Mouse (Mus musculus) layer of hippocampus, adult 9-10 months (tissue): Measurements from ENCODE around the gene Ruvbl2.

Source experiments
- DNase-seq: peaks from one replicate; pipeline ENCODE4 v3.0.0; 2022; ENCODE audit warnings: low spot score

The Ruvbl2 gene

DNA sequence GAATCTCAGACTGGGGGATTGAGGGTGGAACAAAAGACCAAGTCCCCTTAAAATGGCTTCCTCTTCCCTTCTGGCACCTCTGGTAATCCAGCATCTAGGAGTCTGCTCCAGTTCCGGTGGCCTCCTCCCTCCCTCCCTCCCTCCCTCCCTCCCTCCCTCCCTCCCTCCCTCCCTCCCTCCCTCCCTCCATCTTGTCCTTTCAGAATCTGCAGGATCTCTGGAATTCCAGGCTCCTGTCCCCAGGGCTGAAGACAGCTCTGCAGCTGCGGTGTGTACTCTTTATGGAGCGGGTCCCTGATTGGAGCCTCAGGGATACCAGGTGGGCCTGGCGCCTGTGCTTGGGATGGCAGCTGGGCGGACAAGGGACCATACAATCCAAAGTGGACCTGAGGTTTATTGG, 23.4 kb upstream of the Ruvbl2 start:
- DNase-seq, result no peak

DNA sequence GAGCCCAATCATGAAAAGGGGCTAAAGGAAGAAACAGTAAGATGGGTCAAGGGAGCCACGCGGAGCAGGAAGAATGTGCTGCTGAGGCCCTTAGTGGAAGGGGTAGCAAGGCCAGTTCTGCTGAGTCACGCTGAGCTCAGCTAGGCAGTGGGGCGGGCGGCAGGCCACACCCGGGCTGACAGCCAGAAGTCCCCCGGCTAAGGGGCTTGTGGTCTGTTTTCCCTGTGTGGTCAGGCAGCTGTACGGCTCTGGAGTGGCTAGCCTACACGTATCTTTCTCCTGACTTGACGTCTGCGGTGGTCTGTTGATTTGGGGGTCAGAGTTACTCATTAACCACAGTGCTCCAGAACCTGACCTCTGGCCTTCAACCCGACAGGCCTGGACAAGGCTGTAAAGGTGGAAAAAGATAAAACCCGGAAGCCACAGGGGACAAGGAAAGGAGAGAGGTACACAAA, 23.0 kb upstream of the Ruvbl2 start:
- no peak for DNase-seq

DNA sequence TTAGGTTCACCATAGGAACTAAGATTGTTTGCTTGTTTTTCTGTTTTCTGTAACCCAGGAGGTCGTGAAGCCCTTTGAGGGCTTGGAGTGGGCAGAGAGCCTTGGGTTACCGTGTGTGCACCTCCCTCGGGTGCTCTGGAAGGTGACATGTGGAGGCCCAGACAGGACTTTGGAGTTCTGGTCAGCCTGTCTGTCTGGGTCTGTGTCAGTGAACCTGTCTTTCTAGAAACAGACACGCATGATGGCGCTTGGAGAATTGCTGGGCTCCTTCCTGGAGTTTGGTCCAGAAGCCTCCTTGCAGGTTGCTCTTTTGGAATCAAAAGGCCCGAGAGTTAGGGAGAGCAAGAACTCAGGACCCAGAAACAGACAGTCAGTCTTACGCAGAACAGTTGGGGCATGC, 22.5 kb upstream of the Ruvbl2 start:
- DNase-seq, result no peak

DNA sequence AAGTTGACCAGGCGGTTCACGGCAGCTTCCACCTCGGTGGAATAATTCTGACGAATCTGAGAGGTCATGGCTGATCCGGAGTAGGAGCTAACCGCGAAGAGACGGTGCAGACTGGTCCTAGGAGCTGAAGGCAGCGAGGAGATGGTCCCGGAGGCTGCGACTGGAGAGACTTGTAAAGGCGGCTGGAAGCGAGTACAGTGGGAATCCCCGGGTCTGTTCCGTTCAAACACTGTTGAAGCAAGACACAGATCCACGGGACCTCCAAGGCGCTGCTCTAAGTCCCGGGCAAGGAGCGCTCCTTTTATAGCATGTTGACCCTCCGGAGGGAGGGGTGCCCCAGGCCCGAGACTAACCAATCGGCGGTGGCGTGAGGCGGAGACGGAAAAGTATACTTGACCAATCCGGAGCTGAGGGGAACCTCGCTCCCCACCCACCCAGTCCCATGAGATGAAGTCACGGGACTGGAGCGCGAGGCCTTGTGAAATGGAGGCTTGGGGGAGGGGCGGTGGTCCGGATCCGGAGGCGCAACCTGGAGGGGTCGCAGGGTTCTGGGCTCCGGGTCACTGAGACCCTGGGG, 21.8 kb upstream of the Ruvbl2 start, which contains the start of gene Ftl1:
TSS of gene Ftl1 (minus strand) at position 321 of the 577 bp plus-strand sequence.
- peak; percentile 95 for DNase-seq

DNA sequence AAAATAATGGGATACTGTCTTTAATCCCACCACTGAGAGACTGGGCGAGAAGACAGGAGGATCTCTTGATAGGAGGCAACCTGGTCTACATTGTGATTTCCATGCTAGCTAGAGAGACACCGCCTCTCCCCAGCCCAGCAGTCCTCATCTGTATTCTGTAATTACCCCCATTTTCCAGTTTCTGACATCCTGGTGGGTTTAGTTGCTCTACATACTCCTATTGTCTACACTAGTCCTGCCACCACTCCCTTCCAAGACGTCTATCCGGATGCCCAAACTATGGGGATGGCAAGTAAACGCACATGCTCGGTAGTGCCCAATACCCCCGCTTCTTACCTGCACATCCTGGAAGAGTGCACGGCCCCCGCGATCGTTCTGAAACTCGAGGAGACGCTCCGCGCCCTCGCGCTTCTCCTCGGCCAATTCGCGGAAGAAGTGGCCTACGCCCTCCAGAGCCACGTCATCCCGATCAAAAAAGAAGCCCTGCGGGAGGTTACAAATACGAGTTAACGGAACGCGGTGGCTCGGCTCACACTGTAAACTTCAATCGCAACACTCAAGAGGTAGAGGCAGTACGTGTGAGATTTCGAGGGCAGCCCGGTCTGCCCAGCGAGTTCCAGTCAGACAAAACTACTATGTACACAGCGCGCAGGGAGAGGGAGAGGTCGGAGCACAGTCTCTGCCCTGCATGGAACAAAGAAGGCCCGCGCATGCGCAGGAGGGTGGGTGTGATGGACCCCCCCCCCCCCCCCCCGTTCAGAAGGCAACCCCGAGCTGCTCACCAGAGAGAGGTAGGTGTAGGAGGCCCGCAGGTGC, 21.1 kb upstream of the Ruvbl2 start:
- DNase-seq, result no peak

DNA sequence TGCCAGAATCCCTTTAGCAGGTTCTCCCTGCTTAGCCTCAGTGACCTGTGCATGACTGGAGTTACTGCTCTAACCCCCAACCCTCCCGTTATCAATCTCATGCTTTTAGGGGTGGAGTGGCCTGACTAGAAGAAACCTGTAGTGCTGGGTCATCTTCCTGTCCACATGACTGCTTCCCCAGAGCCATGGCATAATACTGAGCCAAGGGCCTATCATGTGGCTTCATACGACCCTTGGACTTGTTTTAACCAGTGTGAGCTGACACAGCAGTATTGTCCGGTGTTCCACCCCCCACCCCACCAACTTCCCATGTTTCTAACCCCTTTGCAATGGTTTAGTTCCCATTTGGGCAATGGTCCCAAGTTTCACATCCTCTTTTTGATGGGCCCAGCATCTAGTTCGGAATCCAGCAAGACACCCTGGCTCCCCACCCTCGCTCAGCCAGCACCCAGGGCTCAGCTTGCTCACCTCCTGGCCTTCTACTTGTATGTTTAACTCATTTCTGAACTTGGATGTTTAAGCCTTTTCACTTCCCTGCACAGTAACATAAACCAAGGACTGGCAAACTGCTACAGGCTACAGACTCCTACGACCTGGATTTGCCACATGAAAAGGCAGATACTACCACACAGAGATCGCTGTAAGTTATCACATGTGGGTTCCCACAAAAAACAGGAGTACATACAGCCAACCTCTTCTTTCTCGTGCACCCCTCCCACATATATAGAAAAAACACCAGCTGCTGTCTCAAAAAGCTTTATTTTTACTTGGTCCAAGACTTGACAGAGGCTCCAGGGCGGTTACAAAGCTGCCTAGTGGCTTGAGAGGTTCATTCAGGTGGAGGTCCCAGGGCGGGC, 19.5 kb upstream of the Ruvbl2 start:
- no peak for DNase-seq

DNA sequence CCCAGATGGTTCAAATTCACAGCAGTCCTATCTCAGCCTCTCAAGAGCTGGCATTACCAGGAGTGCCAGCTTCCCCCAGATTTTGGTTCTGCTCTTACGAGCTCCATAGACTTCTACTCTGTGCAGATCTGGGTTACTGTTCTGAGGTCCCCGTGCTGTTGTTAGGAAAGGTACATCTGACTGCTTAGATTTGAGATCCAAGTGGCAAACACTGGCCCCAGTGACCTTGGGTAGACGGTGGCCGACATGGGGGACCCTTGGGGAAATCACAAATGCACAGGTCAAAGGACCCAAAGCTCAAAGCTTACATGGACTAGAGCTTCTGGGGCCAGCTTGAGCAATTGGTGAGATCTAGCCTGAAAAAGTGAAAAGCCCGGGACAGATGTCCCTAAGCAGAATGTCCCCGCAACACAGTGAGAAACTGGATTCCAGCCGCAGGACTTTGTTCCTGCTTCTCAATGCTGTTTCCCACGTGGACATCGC, 18.9 kb upstream of the Ruvbl2 start:
- DNase-seq, result no peak

DNA sequence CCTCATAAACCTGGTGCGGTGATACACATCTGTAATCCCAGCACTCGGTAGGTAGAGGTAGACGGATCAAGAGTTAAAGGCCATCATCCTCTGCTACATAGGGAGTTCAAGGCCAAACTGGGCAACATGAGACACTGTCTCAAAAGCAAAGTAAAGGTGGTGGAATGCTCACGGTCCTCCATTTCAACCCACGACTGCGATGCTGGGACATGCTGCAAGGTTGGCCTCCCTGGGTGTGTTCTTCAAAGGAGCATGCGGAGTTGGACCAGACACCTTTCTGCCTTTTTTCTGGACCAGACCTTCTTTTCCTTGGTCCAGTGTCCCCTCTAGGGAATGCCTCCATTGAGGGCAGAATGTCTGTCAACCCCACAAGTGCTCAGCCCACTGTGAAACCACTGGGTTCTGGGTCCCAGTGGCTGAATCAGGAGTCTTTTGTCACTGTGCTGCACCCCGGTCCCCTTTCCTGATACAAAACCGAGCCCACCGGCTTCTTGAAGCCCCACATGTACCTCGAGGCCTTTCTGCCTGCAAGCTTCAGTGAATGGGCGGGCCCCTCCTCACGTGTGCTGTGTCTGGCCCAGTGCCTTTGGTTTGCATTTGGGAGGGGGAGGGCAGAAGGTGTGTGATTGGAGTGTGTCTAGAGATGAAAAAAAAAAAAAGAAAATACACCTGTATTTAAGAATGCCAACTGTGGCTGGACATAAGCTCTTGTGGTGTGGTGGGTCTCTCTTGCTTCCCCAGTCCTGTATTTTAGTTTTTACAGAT, 18.2 kb upstream of the Ruvbl2 start:
- no peak for DNase-seq

DNA sequence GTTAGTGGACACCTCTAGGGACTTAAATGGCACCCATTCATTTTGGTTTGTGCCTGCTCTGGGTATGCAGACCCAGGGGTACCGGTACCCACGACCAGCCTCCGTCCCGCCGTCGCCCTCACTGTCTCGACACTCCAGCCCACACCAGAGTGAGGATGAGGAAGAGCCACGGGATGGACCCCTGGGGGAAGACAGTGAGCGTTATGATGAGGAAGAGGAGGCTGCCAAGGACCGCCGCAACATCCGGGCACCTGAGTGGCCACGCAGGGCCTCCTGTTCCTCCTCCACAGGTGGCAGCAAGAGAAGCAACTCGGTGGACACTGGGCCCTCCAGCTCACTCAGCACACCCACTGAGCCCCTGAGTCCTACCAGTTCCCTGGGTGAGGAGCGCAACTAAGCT, 17.1 kb upstream of the Ruvbl2 start:
- no peak for DNase-seq

DNA sequence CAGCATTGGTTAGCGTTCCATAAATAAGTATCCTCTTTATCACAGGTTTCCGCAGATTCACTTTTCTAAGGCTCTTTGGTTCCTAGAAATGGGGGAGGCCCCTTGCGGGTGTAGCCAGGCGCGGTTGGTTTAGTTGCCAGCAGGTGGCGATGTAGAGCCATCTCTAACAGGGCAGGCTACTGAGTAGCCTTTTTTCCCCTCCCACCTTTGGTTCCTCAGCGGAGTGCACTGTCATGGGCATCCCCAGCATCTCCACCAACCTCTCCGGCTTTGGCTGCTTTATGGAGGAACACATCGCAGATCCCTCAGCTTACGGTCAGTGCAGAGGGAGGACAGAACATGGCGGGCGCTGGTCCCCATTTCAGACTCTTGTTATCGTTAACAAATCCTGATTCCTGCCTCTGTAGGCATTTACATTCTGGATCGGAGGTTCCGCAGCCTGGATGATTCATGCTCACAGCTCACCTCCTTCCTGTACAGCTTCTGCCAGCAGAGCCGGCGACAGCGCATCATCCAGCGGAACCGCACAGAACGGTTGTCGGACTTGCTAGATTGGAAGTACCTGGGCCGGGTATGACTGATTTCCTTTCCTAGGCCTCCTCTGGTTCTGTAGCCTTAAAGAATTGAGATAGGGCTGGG, 13.6 kb upstream of the Ruvbl2 start:
- DNase-seq, result peak; percentile 86

DNA sequence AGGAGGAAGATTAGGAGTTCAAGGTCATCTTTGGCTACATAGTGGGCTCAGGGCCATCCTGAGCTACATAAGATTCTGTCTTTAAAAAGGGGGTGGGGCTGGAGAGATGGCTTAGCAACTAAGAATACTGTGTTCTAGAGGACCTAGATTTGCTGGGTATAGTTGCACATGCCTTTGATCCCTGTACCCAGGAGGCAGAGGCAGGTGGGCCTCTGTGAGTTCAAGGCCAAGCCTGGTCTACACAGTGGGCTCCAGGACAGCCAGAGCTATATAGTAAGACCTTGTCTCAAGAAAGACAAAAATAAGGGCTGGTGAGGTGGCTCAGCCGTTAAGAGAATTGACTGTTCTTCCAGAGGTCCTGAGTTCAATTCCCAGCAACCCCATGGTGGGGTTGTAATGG, 12.1 kb upstream of the Ruvbl2 start:
- no peak for DNase-seq

DNA sequence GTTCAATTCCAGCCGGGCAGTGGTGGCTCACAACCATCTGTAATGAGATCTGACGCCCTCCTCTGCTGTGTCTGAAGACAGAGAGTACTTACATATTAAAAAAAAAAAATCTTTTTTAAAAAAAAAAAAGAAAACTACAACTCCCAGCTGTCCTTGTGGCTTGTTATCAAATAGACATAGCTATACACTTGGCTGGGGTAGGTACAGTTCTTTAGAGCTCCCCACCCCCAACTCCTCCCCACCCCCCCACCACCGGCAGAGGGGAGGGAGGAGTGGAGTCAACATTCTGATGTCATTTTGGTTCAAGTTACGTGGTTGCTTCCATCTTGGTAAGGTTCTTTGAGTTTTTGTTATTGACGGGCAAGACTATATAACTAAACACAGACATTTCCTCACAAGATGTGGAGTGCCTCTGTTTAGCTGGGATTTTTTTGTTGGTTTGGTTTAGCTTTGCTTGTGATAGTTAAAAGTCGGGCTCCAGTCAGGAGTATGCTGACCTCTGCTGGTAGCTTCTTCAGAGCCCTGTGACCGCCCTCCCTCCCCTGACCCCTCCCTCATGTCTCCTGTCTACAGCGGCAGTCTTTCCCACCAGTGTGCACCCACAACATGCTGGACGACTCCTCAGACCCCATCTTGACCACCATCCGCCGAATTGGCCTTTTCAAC, 9.6 kb upstream of the Ruvbl2 start:
- no peak for DNase-seq

DNA sequence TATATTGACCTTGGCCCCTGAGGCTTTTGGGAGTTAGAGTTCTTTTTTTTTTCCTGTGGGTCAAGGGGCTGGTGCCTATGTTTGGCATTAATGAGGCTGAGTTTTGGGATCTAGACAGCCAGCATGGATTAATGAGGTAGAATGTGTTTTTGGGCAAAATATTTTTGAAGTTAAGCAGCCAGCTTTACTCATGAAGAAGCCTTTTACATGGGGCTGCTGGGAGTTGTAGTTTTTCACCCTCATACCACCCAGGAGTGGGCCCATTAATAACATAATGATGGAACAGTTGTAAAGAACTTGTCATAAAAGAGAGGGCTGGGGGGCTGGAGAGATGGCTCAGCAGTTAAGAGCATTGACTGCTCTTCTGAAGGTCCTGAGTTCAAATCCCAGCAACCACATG, 8.7 kb upstream of the Ruvbl2 start:
- DNase-seq, result no peak

DNA sequence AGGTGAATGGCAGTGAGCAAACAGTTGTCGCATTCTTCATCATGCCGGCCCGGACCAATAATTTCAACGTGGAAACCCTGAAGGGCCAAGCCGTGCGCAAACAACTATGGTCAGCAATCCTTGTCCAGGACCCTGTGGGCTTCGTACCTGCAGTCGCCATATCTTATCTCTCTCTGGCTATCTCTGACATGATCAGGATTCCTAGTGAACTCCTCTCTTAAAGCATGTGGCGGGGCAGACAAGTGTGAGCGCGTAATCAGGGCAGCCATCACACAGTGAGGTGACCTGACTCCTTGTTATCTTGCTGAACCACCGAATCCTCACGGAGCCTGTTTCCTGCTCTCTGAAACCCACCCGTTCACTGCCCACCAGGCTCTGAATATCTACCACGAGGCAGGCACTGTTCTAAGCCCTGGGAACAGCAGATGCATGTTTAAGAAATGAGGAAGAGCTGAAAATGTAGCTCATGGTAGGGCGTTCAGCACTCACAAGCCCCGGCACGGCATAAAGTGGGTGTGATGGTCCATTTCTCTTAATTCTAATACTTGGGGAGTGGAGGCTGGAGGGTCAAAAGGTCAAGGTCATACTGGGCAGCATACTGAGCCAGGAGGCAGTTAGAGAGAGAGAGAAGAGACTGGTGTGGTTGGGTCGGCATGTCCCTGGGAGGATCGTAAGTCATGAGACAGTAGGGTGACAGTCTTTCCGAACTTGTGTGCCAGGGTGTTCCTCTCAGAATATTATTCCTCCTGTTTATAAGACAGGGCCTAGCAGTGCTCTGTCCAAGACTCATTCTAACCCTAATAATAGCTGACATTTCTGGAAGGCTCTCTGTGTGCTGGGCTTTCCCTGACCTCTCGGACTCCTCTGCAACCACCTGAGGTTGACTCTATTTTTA, 5.9 kb upstream of the Ruvbl2 start:
- no peak for DNase-seq

DNA sequence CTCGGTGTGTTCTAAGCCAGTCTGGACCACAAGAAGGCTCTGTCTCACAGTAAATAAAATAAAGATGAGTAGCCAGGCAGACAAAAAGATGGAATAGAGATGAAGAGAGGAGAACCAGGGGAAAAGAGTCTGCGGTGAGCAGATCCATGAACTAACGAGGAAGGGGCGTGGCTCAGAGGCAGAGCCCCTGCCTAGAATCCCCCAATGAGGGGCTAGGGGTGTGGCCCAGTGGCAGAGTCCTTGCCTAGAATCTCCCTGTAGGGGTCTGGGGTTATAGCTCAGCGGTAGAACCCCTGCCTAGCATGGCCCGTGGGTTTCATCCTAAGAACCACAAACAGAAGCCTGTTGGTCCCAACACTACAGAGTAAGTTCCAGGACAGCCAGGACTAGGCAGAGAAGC, 850 bp downstream of the Ruvbl2 start:
- DNase-seq, result no peak

DNA sequence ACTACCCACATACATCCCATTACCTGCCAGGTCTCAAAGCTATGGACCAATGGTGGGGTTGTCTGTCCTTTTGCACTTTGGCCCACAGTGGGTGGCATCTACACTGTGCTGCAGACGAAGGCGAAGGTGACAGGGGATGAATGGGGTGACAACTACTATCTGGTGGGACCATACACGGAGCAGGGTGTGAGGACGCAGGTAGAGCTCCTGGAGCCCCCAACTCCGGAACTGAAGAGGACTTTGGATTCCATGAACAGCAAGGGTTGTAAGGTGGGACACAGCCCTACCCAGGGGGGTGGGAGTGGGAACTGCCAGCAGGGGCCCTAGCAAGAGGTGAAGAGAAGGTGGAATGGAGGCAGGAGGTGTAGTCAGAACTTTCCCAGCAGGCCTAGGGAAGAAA, 1.5 kb downstream of the Ruvbl2 start:
- DNase-seq, result no peak

DNA sequence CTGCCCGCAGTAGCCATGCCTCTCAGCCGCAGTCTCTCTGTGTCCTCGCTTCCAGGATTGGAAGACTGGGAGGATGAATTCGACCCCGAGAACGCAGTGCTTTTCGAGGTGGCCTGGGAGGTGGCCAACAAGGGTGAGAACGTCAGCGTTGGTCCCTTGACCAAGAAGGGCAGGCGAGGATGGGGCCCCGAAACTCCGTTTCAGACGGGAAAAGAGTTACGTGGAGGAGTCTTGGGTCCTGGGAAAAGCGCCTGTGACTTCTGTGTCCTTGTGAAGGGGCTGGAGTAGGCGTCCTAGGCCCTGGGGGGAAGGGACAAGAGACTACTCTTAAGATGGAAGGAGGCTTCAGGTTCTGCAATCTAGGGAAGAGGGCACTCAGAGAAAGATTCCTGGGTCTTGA, 2.9 kb downstream of the Ruvbl2 start:
- no peak for DNase-seq

DNA sequence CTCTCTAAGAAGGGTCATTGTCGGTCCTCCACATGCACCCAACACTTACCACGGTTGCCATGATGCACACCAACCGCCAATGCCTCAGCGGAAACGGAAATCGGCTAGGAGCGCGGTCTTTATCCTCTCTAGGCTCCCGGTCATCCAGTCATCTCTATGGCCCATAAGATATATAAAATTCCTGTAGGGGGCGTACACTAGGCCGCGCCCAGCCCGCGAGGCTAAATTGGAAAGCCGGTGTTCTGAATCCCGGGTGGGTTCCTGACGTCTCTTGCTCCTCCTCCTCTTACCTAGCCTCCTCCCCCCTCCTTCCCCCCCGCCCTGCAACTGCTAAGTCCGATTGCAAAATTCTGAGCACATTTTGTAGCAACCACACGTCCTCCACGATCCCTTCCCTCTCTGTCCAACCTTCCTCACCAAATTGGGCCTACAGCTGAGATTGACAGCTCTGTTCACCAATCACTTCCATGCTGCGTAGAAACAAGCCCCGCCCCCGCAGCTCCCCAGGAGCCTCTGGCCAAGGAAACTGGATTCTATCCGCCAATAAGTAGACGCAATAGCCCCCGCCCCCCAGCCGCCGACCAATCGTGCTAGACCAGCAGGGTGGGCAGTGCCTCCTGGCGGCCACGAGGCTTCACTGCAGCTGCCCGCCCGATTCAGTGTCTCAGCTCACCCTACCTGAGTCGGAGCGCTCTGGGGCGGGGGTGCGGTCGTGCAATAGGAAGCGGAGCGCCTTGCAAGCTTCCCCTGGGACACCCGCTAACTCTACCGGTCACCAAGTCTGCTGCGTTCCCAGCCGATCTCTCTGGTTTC, 3.5 kb downstream of the Ruvbl2 start, which contains the start of gene Gys1:
TSS of gene Gys1 (plus strand) at position 642 of the 813 bp plus-strand sequence.
- DNase-seq, result peak; percentile 100

DNA sequence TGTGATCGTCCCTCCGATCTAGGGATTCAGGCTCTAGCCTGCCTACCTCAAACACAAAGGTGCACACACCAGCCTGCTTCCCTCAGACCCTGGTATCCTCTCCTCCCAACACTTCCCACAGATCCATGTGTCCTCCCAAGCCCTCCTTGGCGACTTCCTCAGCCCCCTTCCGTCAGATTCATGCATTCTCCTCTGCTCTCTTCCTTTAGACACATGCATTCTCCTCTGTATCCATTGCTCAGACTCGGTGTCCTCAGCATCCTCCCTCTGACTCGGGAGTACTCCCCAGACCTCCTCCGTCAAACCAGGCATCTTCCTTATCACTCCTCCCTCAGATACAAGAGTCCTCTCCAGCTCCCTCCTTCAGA, 4.1 kb downstream of the Ruvbl2 start:
- no peak for DNase-seq
